Mouse (Mus musculus): ENCODE measurements around the gene Ly6g5c. TPM values are rescaled to one million over a fixed set of nuclear protein-coding genes. Genes with fewer than 3 reads are reported as not detected.
A peak's percentile ranks its signal among the peaks of the same experiment; 100 is the strongest.

Gene Ly6g5c
- polyA plus RNA-seq, 1 experiment from 2014 or later, result not detected

DNA sequence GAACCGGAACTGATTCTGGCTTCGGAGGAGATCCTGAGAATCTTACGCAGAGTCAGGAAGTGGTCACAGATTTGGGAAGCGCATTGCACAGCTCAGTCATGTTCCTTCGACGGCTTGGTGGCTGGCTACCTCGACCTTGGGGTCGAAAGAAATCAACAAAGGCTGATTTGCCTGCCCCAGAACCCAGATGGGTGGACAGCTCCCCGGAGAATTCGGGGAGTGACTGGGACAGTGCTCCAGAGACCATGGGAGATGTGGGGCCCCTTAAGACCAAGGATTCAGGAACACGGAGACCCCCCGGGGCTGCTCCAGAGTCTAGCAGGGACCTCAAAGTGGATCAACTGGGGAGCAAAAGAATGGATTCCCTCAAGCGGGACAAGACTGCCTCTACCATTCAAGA lies 18.9 kb downstream of the Ly6g5c start:
- TF ChIP-seq EP300 (optimal IDR thresholded peaks at IDR 0.05) (no peak), CTCF (IDR thresholded peaks at IDR 0.05; ENCODE audit: low read depth) (no peak)
- Histone ChIP-seq H3K27me3 (ENCODE audit: control insufficient read depth, insufficient read depth, low read length) (no peaks in the 10 kb centered on the region), H3K9ac (ENCODE audit: low read length) (peak overlapping the region; percentile 77), H3K4me1 (replicated peaks; ENCODE audit: control insufficient read depth, insufficient read depth) (peaks cover 3% of the 10 kb centered on the region; the same call in 1 of the 2 replicates), H3K27ac (replicated peaks) (peak overlapping the region; percentile 87), H3K9me3 (ENCODE audit: control insufficient read depth, low read length) (no peaks in the 10 kb centered on the region), H3K4me2 (replicated peaks; ENCODE audit: low read depth) (peak overlapping the region; percentile 85), H3K4me3 (ENCODE audit: low read depth, low read length) (peak overlapping the region; percentile 61), H3K36me3 (ENCODE audit: control insufficient read depth, insufficient read depth, low read length) (no peaks in the 10 kb centered on the region; the same call in none of the 2 replicates)
- 47% methylated on average over 13 of the region's 13 CpGs for WGBS
- ATAC-seq (ENCODE audit: low FRiP score, low TSS enrichment), result no peak
- no peak for DNase-seq (ENCODE audit: low spot score)

DNA sequence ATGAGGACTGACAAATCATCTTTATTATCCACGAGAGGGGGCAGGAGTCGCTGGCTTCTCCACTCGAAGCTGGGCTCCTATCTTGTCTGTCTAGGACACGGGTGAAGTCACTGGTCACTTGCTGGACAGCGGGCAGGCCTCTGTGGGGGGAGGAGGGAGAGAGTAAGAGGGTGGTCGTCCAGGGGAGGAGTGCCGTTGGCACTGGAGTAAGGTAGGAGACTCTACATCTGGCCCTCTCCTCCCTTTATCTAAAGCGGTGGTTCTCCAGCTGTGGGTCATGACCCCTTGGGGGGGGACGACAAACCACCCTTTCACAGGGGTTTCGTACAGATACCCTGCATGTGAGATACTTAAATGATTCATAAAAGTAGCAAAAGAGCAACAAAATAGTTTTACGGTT lies 20.9 kb downstream of the Ly6g5c start:
- no peak overlapping the region for H3K4me3 ChIP-seq (ENCODE audit: low read depth, low read length)
- H3K27me3 ChIP-seq (ENCODE audit: control insufficient read depth, insufficient read depth, low read length), result no peaks in the 10 kb centered on the region
- 73% methylated on average over 11 of the region's 11 CpGs for WGBS
- TF ChIP-seq CTCF (IDR thresholded peaks at IDR 0.05; ENCODE audit: low read depth), result no peak
- H3K4me1 ChIP-seq (replicated peaks; ENCODE audit: control insufficient read depth, insufficient read depth), result peaks cover 3% of the 10 kb centered on the region; the same call in 1 of the 2 replicates
- H3K36me3 ChIP-seq (ENCODE audit: control insufficient read depth, insufficient read depth, low read length), result no peaks in the 10 kb centered on the region; the same call in none of the 2 replicates
- DNase-seq (ENCODE audit: low spot score) (no peak), ATAC-seq (ENCODE audit: low FRiP score, low TSS enrichment) (no peak)
- H3K27ac ChIP-seq (replicated peaks), result no peak overlapping the region
- H3K9ac ChIP-seq (ENCODE audit: low read length), result no peak overlapping the region
- no peak overlapping the region for H3K4me2 ChIP-seq (replicated peaks; ENCODE audit: low read depth)
- no peaks in the 10 kb centered on the region for H3K9me3 ChIP-seq (ENCODE audit: control insufficient read depth, low read length)

DNA sequence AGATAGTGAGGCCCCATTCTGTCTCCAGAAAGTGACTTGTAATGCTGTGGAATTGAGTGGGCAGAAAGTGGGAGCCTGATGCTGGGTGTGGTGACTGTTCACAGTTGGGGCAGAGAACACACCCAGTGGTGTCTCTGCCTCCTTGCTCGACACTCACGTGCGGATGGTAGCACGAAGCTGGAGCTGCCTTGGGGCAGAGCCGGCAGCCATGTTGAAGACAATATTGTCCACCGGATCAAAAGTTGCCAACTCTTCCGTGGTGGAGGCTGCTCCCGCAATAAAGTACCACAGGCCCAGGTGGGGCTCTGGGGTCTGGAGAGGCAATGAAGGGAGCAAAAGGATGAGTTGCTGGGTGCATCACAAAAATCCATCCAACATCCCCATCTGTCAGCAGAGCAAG lies 23.0 kb downstream of the Ly6g5c start:
- Histone ChIP-seq H3K27me3 (ENCODE audit: control insufficient read depth, insufficient read depth, low read length) (no peaks in the 10 kb centered on the region), H3K4me1 (replicated peaks; ENCODE audit: control insufficient read depth, insufficient read depth) (peaks cover 3% of the 10 kb centered on the region; the same call in 1 of the 2 replicates), H3K27ac (replicated peaks) (no peak overlapping the region), H3K9ac (ENCODE audit: low read length) (no peak overlapping the region), H3K36me3 (ENCODE audit: control insufficient read depth, insufficient read depth, low read length) (no peaks in the 10 kb centered on the region; the same call in none of the 2 replicates), H3K9me3 (ENCODE audit: control insufficient read depth, low read length) (no peaks in the 10 kb centered on the region), H3K4me3 (ENCODE audit: low read depth, low read length) (no peak overlapping the region), H3K4me2 (replicated peaks; ENCODE audit: low read depth) (no peak overlapping the region)
- ATAC-seq (ENCODE audit: low FRiP score, low TSS enrichment) (no peak), DNase-seq (ENCODE audit: low spot score) (no peak)
- 91% methylated on average over 8 of the region's 8 CpGs for WGBS
- no peak for TF ChIP-seq EP300 (optimal IDR thresholded peaks at IDR 0.05)

DNA sequence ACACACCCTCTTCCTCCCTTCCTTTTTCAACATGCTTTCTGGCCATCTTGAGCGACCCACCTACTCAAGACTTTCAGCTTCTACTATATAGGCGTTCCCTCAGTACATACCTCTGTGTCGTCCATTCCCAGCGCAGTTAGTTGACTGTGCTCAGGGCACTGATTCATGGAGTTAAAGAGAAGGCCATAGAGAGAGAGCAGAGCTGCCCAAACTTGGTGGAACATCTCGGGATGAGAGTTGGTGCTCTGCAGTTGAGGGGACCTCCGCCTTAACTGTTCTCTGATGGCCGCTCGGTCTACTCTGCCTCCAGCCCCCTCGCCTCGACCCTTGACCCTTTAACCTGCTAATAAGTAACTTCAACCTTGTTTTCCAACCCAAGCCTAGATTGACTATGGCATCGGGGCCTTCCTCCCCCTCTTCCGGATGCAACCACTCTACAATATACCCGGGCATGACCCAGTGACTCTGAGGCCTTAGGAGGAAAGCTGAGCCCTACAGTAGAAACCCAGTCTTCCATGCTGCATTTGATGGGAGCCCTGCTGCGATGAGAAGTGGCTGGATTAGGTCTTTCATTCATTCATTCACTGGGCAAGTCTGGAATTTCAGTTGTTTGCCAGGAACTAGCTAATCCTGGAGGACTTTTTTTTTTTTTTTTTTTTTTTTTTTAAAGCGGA lies 23.6 kb downstream of the Ly6g5c start, which contains the start of gene Apom:
Gene Apom (minus strand): TSS at position 551 of the 674 bp plus-strand sequence.
- Histone ChIP-seq H3K4me3 (ENCODE audit: low read depth, low read length) (no peak within 1 kb of the TSS), H3K4me1 (replicated peaks; ENCODE audit: control insufficient read depth, insufficient read depth) (peaks cover 2% of the 10 kb centered on the region; the same call in 1 of the 2 replicates), H3K27ac (replicated peaks) (no peak within 1 kb of the TSS), H3K4me2 (replicated peaks; ENCODE audit: low read depth) (no peak within 1 kb of the TSS), H3K36me3 (ENCODE audit: control insufficient read depth, insufficient read depth, low read length) (no peaks in the 10 kb centered on the region; the same call in none of the 2 replicates), H3K9me3 (ENCODE audit: control insufficient read depth, low read length) (no peaks in the 10 kb centered on the region), H3K27me3 (ENCODE audit: control insufficient read depth, insufficient read depth, low read length) (no peaks in the 10 kb centered on the region), H3K9ac (ENCODE audit: low read length) (no peak within 1 kb of the TSS)
- WGBS, result 69% methylated on average over 15 of the region's 15 CpGs
- ATAC-seq (ENCODE audit: low FRiP score, low TSS enrichment) (no peak), DNase-seq (ENCODE audit: low spot score) (no peak)
- TF ChIP-seq CTCF (IDR thresholded peaks at IDR 0.05; ENCODE audit: low read depth) (no peak), EP300 (optimal IDR thresholded peaks at IDR 0.05) (no peak)

DNA sequence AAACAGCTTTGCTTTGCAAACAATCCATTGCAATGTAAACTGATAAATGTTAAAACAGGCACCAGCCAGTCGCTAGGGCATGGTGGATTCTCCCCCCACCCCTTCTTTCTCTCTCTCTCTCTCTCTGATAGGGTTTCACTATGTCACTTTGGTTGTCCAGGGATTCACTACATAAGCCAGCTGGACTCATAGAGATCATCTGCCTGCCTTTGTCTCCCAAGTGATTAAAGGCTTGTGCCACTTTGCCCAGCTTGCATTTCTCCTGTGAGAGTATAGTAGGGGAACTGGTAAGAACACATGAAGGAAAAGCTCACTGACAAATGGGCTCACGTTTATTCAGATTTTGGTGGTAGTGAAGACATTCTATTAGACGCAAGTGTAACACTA lies 24.1 kb downstream of the Ly6g5c start:
- no peak overlapping the region for H3K4me2 ChIP-seq (replicated peaks; ENCODE audit: low read depth)
- no peaks in the 10 kb centered on the region for H3K4me1 ChIP-seq (replicated peaks; ENCODE audit: control insufficient read depth, insufficient read depth)
- H3K27me3 ChIP-seq (ENCODE audit: control insufficient read depth, insufficient read depth, low read length), result no peaks in the 10 kb centered on the region
- no peak for DNase-seq (ENCODE audit: low spot score)
- H3K9ac ChIP-seq (ENCODE audit: low read length), result no peak overlapping the region
- no peaks in the 10 kb centered on the region; the same call in none of the 2 replicates for H3K36me3 ChIP-seq (ENCODE audit: control insufficient read depth, insufficient read depth, low read length)
- 67% methylated on average over 3 of the region's 3 CpGs for WGBS
- no peak overlapping the region for H3K27ac ChIP-seq (replicated peaks)
- H3K4me3 ChIP-seq (ENCODE audit: low read depth, low read length), result no peak overlapping the region
- no peak for ATAC-seq (ENCODE audit: low FRiP score, low TSS enrichment)
- no peaks in the 10 kb centered on the region for H3K9me3 ChIP-seq (ENCODE audit: control insufficient read depth, low read length)
- TF ChIP-seq EP300 (optimal IDR thresholded peaks at IDR 0.05) (no peak), CTCF (IDR thresholded peaks at IDR 0.05; ENCODE audit: low read depth) (no peak)

DNA sequence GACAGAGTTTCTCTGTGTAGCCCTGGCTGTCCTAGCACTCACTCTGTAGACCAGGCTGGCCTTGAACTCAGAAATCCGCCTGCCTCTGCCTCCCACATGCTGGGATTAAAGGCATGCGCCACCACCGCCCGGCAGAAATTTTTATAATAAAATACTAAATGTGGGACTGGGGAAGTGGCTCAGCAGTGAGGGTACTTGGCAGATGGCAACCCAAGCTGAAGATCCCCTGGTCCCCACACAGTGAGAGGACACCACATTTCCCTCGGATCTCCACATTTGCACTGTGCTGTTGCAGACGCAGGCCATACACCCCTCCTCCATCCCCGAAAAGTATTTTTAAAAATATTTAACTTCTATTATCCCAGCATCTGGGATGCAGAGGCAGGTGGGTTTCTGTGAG lies 25.4 kb downstream of the Ly6g5c start:
- Histone ChIP-seq H3K4me1 (replicated peaks; ENCODE audit: control insufficient read depth, insufficient read depth) (no peaks in the 10 kb centered on the region), H3K9me3 (ENCODE audit: control insufficient read depth, low read length) (no peaks in the 10 kb centered on the region), H3K27ac (replicated peaks) (no peak overlapping the region), H3K9ac (ENCODE audit: low read length) (no peak overlapping the region), H3K27me3 (ENCODE audit: control insufficient read depth, insufficient read depth, low read length) (no peaks in the 10 kb centered on the region), H3K4me3 (ENCODE audit: low read depth, low read length) (no peak overlapping the region), H3K4me2 (replicated peaks; ENCODE audit: low read depth) (no peak overlapping the region), H3K36me3 (ENCODE audit: control insufficient read depth, insufficient read depth, low read length) (peaks cover 3% of the 10 kb centered on the region)
- ATAC-seq (ENCODE audit: low FRiP score, low TSS enrichment), result no peak
- TF ChIP-seq EP300 (optimal IDR thresholded peaks at IDR 0.05) (no peak), CTCF (IDR thresholded peaks at IDR 0.05; ENCODE audit: low read depth) (no peak)
- WGBS, result 91% methylated on average over 7 of the region's 7 CpGs
- DNase-seq (ENCODE audit: low spot score), result no peak

Measured in stomach, postnatal 0 days (tissue).